Mouse (Mus musculus) urinary bladder, postnatal 25 days (tissue): ENCODE measurements at regions not wholly inside any gene's neighbourhood (a gene's known extent, or its start where the extent isn't known, plus 50 kb on each side); places are given as distances from the start of the nearest gene placed in this dataset.
"Not testable (repeated sequence)": the region's sequence is repeated elsewhere in the genome, so short reads cannot be mapped to it uniquely, and the experiment has no call there.

Experiments used
- DNase-seq: peaks from one replicate; pipeline ENCODE4 v3.0.0; 2022; ENCODE audit warnings: low spot score

GRCm38 (mm10) chr5:148651736-148652135, 99.1 kb upstream of the Ubl3 start:
- DNase-seq = no peak

GRCm38 (mm10) chr5:148649573-148649972, 97.0 kb upstream of the Ubl3 start:
- DNase-seq = not testable (repeated sequence)

GRCm38 (mm10) chr5:148649123-148649522, 96.5 kb upstream of the Ubl3 start:
- DNase-seq = no peak

- DNase-seq = no peak
Measured at GRCm38 (mm10) chr5:148647644-148648043, 95.1 kb upstream of the Ubl3 start.

- no peak for DNase-seq
Measured at GRCm38 (mm10) chr5:148645772-148646171, 93.2 kb upstream of the Ubl3 start.

- no peak for DNase-seq
Measured at GRCm38 (mm10) chr5:148645191-148645681, 92.6 kb upstream of the Ubl3 start.

- DNase-seq = no peak
Measured at GRCm38 (mm10) chr5:148644345-148644744, 91.8 kb upstream of the Ubl3 start.

- no peak for DNase-seq
Measured at GRCm38 (mm10) chr5:148641652-148642395, 89.2 kb upstream of the Ubl3 start.

GRCm38 (mm10) chr5:148640523-148640922, 87.9 kb upstream of the Ubl3 start:
- DNase-seq = no peak

- DNase-seq = no peak
Measured at GRCm38 (mm10) chr5:148634919-148635356, 82.3 kb upstream of the Ubl3 start.

GRCm38 (mm10) chr5:148633999-148634398, 81.4 kb upstream of the Ubl3 start:
- DNase-seq = no peak

- DNase-seq = no peak
Measured at GRCm38 (mm10) chr5:148633331-148633730, 80.7 kb upstream of the Ubl3 start.

GRCm38 (mm10) chr5:148632516-148633170, 80.1 kb upstream of the Ubl3 start:
- no peak for DNase-seq

GRCm38 (mm10) chr5:148631566-148631965, 79.0 kb upstream of the Ubl3 start:
- no peak for DNase-seq

- no peak for DNase-seq
Measured at GRCm38 (mm10) chr5:148626014-148626413, 73.4 kb upstream of the Ubl3 start.

- DNase-seq = no peak
Measured at GRCm38 (mm10) chr5:148624649-148625405, 72.2 kb upstream of the Ubl3 start.

GRCm38 (mm10) chr5:148620895-148621786, 68.6 kb upstream of the Ubl3 start:
- DNase-seq = no peak

GRCm38 (mm10) chr5:148619917-148620316, 67.3 kb upstream of the Ubl3 start:
- no peak for DNase-seq

GRCm38 (mm10) chr5:148616426-148616825, 63.8 kb upstream of the Ubl3 start:
- DNase-seq = no peak

- no peak for DNase-seq
Measured at GRCm38 (mm10) chr5:148615706-148616366, 63.2 kb upstream of the Ubl3 start.

- no peak for DNase-seq
Measured at GRCm38 (mm10) chr5:148615117-148615516, 62.5 kb upstream of the Ubl3 start.
